Mouse (Mus musculus): ENCODE data around the gene Scarf2. TPM values are rescaled to one million over a fixed set of nuclear protein-coding genes. Genes with fewer than 3 reads are reported as not detected.

Scarf2 gene
- polyA plus RNA-seq, 1 experiment, result not detected

DNA sequence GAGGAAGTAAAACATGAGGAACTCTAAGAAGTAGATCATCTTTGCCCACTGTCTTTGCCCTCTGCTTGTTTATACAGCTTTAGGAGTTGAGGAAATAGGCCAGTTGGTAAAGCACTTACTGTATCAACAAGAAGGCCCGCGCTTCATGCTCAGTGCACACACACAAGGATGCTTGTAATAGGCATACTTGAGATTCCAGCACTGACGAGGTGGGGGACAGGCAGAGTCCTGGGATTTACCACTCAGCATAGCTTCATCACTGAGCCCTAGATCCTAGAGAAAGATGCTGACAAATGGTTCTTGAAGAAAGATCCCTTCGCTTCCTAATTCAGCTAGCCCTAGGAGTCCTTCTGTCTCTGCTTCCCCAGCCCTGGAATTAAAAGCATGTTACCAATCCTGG, 16.1 kb downstream of the Scarf2 start:
- WGBS, result 81% methylated on average over 4 of the region's 4 CpGs
- TF ChIP-seq POLR2A (IDR thresholded peaks at IDR 0.05; ENCODE audit: insufficient read depth, low read depth, low read length), result no peak
- no peak for TF ChIP-seq CTCF (IDR thresholded peaks at IDR 0.05; ENCODE audit: insufficient read depth, low read depth, low read length)
- Histone ChIP-seq H3K4me1 (ENCODE audit: control insufficient read depth, insufficient read depth, low read length) (peaks cover 28% of the 10 kb centered on the region), H3K27ac (ENCODE audit: insufficient read depth, low read depth, low read length) (no peak overlapping the region), H3K4me3 (ENCODE audit: insufficient read depth, low read depth, low read length) (no peak overlapping the region)

- Histone ChIP-seq H3K4me3 (ENCODE audit: insufficient read depth, low read depth, low read length) (peak overlapping the region; percentile 52), H3K27ac (ENCODE audit: insufficient read depth, low read depth, low read length) (peak overlapping the region; percentile 61), H3K4me1 (ENCODE audit: control insufficient read depth, insufficient read depth, low read length) (peaks cover 19% of the 10 kb centered on the region)
- WGBS, result 2% methylated on average over 63 of the region's 63 CpGs
- TF ChIP-seq CTCF (IDR thresholded peaks at IDR 0.05; ENCODE audit: insufficient read depth, low read depth, low read length), result peak; percentile 100
- TF ChIP-seq POLR2A (IDR thresholded peaks at IDR 0.05; ENCODE audit: insufficient read depth, low read depth, low read length), result peak; percentile 56
Observed at GRCm38 (mm10) chr16:17815411-17816402, 18.6 kb downstream of the Scarf2 start.

DNA sequence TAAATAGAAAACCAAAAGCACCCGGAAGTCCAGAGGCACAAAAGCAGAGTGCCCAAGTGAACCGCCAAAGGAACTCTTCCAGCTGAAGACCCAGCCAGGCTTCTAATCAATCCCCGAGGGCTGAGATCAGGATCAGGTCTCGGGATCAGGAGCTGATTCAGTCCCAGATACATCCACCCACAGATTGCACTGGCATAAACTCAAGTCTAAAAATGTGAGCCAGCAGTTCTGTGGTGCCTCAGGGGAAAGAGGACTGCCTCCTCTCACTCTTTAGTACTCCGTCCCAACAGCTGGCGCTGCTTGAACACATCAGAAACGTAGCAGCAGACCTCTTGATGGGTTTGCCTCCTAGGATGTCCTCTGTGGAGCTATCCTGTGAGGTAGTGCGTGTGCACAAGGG, 19.4 kb downstream of the Scarf2 start:
- WGBS, result 56% methylated on average over 8 of the region's 8 CpGs
- peaks cover 19% of the 10 kb centered on the region for H3K4me1 ChIP-seq (ENCODE audit: control insufficient read depth, insufficient read depth, low read length)
- no peak overlapping the region for H3K27ac ChIP-seq (ENCODE audit: insufficient read depth, low read depth, low read length)

DNA sequence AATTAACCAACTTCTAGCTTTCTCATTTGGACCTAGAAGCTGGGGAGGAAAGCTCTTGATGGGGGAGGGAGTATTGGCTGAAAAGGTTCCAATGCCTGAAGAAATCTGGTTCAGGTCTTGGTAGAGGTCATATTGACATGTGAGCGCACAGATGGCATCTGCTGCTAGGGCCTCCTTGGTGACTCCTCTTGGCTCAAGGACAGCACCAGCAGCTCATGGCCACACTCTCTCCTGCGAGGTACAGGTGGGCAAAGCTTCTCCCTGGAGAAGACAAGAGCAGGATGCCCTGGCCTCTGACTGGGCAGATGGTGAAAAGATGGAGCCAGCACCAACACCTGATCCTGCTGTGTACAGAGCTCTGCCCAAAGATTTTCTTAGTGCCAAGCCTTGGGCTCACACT, 29.4 kb downstream of the Scarf2 start:
- TF ChIP-seq CTCF (IDR thresholded peaks at IDR 0.05; ENCODE audit: insufficient read depth, low read depth, low read length) (no peak), POLR2A (IDR thresholded peaks at IDR 0.05; ENCODE audit: insufficient read depth, low read depth, low read length) (no peak)
- 86% methylated on average over 2 of the region's 2 CpGs for WGBS
- peaks cover under 1% of the 10 kb centered on the region; the same call in 1 of the 2 replicates for H3K4me1 ChIP-seq (ENCODE audit: control insufficient read depth, insufficient read depth, low read length)
- H3K4me3 ChIP-seq (ENCODE audit: insufficient read depth, low read depth, low read length), result no peak overlapping the region
- no peak overlapping the region for H3K27ac ChIP-seq (ENCODE audit: insufficient read depth, low read depth, low read length)

More for the DNA sequence above, 19.4 kb downstream of the Scarf2 start:
- TF ChIP-seq CTCF (IDR thresholded peaks at IDR 0.05; ENCODE audit: insufficient read depth, low read depth, low read length) (no peak), POLR2A (IDR thresholded peaks at IDR 0.05; ENCODE audit: insufficient read depth, low read depth, low read length) (no peak)
- H3K4me3 ChIP-seq (ENCODE audit: insufficient read depth, low read depth, low read length), result no peak overlapping the region

GRCm38 (mm10) chr16:17828229-17828628, 31.1 kb downstream of the Scarf2 start:
- Histone ChIP-seq H3K4me3 (ENCODE audit: insufficient read depth, low read depth, low read length) (no peak overlapping the region), H3K4me1 (ENCODE audit: control insufficient read depth, insufficient read depth, low read length) (peaks cover 7% of the 10 kb centered on the region), H3K27ac (ENCODE audit: insufficient read depth, low read depth, low read length) (no peak overlapping the region)
- TF ChIP-seq CTCF (IDR thresholded peaks at IDR 0.05; ENCODE audit: insufficient read depth, low read depth, low read length) (no peak), POLR2A (IDR thresholded peaks at IDR 0.05; ENCODE audit: insufficient read depth, low read depth, low read length) (no peak)
- 95% methylated on average over 2 of the region's 2 CpGs for WGBS

DNA sequence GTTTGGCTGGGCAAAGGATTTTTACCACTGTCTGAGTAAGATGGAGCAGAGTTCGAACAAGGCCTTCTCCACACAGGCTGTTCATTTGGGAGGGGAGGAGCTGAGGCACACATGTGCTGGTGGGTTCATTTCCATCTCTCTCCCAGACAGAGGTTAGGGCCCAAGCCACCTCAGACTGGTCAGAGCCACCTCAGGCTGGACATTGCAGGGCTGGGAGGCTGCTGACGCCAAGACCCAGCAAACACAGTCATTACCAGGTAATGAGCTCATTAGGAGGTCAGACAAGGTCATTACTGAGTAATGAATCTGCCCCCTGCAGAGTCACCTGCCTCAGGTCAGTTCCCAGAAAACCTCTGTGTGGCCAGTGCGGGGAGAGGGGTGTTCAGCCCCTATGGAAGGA, 31.8 kb downstream of the Scarf2 start:
- Histone ChIP-seq H3K4me1 (ENCODE audit: control insufficient read depth, insufficient read depth, low read length) (peaks cover 9% of the 10 kb centered on the region), H3K27ac (ENCODE audit: insufficient read depth, low read depth, low read length) (no peak overlapping the region), H3K4me3 (ENCODE audit: insufficient read depth, low read depth, low read length) (no peak overlapping the region)
- TF ChIP-seq CTCF (IDR thresholded peaks at IDR 0.05; ENCODE audit: insufficient read depth, low read depth, low read length), result no peak
- no peak for TF ChIP-seq POLR2A (IDR thresholded peaks at IDR 0.05; ENCODE audit: insufficient read depth, low read depth, low read length)
- WGBS, result 78% methylated on average over 3 of the region's 3 CpGs

DNA sequence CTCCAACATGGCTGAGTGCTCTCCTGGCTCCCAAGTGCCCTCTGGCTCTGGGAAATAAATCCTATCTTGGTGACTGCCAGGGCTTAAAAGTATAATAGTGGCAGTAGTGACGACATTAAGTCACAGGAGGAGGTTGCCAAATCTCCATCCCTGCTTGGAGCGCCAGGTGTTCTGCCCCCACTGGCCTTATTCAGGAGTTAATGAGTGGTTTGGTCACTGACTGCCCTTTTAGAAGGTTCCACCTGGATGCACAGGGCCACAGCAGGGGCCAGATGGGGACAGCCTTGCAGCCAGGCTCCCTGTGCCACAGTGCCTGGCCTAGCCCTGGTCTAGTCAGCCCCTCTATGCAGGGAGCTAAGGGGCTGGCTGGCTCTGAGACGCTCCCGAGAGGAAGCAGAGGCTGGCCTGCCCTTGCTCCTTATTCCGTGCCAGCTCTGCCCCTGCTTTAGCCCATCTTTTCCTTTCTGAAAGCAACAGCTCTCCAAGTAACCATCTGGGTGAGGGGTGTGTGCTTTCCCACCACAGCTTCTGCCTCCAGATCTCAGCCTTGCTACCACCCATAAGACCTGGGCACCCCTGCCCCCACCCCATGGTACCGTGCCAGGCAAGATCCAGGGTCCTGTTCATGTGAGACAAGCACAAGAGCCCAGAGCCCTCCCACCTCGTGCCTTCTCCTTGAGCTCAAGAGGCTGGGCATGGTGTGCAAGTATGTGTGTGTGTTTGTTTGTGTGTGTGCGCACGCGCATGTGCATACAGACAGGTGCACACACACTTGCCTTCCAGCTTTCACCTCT, 33.5 kb downstream of the Scarf2 start:
- TF ChIP-seq POLR2A (IDR thresholded peaks at IDR 0.05; ENCODE audit: insufficient read depth, low read depth, low read length) (no peak), CTCF (IDR thresholded peaks at IDR 0.05; ENCODE audit: insufficient read depth, low read depth, low read length) (no peak)
- Histone ChIP-seq H3K4me3 (ENCODE audit: insufficient read depth, low read depth, low read length) (no peak overlapping the region), H3K4me1 (ENCODE audit: control insufficient read depth, insufficient read depth, low read length) (peaks cover 14% of the 10 kb centered on the region), H3K27ac (ENCODE audit: insufficient read depth, low read depth, low read length) (no peak overlapping the region)
- 59% methylated on average over 10 of the region's 10 CpGs for WGBS

- H3K27ac ChIP-seq (ENCODE audit: insufficient read depth, low read depth, low read length), result no peak overlapping the region
- WGBS, result 22% methylated on average over 11 of the region's 11 CpGs
- TF ChIP-seq POLR2A (IDR thresholded peaks at IDR 0.05; ENCODE audit: insufficient read depth, low read depth, low read length) (no peak), CTCF (IDR thresholded peaks at IDR 0.05; ENCODE audit: insufficient read depth, low read depth, low read length) (no peak)
- H3K4me1 ChIP-seq (ENCODE audit: control insufficient read depth, insufficient read depth, low read length), result peaks cover 17% of the 10 kb centered on the region
- H3K4me3 ChIP-seq (ENCODE audit: insufficient read depth, low read depth, low read length), result no peak overlapping the region
Observed at GRCm38 (mm10) chr16:17831781-17832180, 34.7 kb downstream of the Scarf2 start.
